Mouse (Mus musculus) layer of hippocampus, adult 9-10 months (tissue): ENCODE data around the gene Ephb2.
A peak's percentile ranks its signal among the peaks of the same experiment; 100 is the strongest.

Source experiments
- DNase-seq: peaks from one replicate; pipeline ENCODE4 v3.0.0; 2022; ENCODE audit warnings: low spot score

The Ephb2 gene

GRCm38 (mm10) chr4:136761713-136762380, 73.9 kb downstream of the Ephb2 start:
- DNase-seq = no peak

GRCm38 (mm10) chr4:136760882-136761281, 74.9 kb downstream of the Ephb2 start:
- DNase-seq = no peak

- DNase-seq = no peak
Observed at GRCm38 (mm10) chr4:136757096-136757495, 78.7 kb downstream of the Ephb2 start.

DNA sequence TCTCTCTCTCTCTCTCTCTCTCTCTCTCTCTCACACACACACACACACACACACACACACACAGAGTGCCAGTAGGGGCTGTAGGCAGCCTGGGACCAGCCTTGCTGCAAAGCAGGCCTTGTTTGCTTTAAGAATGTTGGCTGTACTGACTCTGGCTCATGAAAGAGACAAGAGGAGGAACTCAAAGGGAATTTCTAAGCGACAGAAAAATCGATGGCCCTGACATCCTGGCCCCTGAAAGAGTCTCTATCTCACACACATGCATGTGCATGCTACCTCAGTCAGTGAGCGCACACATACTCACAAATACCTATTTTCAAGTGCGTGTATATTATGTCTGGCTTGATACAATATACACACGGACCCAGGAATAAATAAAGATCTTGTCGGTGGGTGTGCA, 79.3 kb downstream of the Ephb2 start:
- no peak for DNase-seq

DNA sequence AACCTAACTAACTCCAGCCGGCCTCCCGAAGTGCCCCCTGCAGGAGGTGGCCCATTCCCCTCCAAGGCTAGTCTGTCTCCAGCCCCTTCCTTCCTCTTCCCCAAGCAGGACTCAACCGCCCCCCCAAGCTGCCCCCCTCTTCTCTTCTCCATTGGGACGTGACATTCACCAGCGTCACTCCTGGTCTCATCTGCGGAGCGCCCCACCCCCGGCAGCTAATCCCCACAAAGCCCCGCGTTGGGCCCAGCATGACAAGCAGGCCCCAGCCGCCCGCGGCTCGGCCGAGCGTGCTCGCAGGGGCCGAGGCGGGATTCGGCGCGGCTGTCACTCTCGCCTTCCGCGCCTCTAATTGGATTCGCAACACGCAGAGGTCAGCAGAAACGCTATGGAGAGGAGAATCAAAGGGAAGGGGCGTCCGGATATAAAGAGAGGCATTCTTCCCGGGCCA, 80.4 kb downstream of the Ephb2 start:
- no peak for DNase-seq

DNA sequence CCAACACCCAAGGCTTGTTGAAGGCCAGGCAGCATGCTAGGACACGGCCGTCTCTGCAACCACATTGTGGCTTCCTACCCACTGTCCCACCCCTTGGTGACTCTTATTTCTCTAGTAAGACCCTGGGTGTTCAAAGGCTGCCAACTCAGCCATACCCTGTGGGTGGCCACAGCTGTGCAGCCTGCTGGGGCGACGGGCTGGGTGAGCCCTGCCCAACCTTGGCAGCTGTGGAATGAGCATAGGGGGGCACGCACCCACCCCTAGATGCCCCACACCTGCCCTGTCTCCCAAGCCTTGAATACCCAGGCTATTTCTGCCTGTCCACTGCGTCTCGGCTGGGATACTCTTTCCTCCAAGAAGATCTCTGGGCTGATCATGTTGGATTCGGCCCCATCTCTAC, 81.5 kb downstream of the Ephb2 start:
- DNase-seq = no peak

GRCm38 (mm10) chr4:136751355-136752020, 84.3 kb downstream of the Ephb2 start:
- no peak for DNase-seq

DNA sequence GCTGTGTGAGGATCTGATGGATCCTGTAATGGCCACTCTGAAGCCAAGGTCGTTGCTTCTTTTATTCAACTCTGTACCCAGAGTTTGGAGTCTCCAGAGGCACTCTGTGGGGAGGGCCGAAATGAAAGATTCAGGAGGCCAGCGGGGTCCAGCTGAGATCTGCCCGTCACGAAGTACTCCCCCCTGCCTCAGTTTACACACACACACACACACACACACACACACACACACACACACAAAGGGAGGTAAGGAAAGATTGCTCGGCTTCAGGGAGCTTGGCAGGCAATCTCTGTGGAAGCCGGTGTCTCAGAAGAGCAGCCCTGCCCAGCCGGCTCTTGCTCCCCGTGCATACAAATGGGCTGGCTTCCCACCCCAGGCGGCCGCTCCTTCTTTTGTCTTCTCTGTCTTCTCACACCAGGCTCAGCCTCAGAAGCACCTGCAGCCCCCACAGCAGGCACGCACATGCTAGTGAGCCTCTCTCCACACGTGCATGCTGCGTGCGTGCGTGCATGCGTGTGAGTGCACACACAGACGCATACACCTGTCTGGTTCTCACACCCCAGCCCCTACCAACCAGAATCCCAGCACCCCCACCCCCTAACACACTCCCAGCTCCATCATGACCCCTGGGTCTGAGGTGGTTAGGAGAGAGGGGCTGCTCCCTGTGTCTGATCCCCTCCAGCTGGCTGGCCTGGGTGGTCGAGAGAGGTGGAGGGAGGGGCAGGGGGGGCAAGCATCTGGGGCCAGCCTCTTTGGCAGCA, 85.0 kb downstream of the Ephb2 start:
- DNase-seq = no peak

GRCm38 (mm10) chr4:136749851-136750577, 85.8 kb downstream of the Ephb2 start:
- no peak for DNase-seq

- no peak for DNase-seq
Observed at GRCm38 (mm10) chr4:136749431-136749830, 86.4 kb downstream of the Ephb2 start.

GRCm38 (mm10) chr4:136748842-136749392, 86.9 kb downstream of the Ephb2 start:
- no peak for DNase-seq

DNA sequence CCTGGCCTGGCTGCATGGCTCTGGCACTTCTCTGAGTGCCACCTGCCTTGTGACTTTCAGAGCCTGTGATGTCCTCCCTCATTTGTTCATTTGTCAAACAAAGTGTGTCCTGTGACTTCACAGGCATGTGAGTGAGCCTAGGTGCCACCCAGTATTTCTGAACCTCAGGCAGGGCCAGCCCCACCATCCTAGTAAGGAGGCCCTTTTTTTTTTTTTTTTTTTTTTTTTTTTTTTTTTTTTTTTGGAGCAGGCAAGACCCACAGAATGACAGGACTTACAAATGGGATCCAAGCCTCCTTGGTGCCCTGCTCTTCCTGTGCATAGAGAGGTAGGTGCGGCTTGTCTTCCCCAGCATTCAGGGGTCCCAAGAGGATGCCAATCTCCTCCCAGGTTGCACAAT, 89.3 kb downstream of the Ephb2 start:
- no peak for DNase-seq

GRCm38 (mm10) chr4:136742677-136743076, 93.1 kb downstream of the Ephb2 start:
- no peak for DNase-seq

DNA sequence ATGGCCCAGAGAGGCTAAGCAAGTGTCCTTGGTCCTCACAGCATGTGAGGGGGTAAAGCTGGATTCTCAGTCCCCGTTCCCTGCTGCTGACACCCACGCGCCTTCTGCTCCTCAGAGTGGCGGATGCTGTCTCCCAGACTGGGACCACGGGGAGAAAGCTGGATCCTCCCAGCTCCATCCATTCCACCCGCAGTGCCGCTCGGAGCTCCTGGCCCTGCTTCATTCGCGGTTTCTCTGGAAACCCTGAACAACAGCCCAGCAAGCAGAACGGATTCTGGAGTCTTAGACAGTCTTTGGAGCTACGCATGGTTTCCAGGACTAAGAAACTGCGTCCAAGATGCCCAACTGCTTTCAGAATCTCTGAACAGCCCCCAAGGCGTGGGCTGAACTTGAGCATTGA, 93.9 kb downstream of the Ephb2 start:
- DNase-seq = peak; percentile 71

DNA sequence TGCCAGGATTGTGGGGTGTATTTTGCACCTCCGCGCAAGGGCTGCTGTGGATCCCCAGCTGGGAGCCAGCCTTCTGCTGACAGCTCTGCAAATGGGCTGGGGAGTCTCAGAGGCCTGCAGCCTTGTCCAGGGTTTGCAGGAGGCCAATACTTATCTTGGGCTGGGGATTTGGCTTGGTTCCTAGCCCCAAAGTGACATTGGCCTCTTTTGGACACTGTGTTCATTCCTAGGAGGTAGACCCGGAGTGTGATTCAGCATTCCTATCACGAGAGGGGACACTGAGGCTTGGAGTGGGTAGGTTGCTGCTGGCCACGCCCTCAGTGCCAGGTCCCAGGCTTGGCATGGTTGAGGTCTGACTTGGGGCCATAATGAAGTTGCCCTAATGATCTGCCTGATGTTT, 94.8 kb downstream of the Ephb2 start:
- DNase-seq = no peak

DNA sequence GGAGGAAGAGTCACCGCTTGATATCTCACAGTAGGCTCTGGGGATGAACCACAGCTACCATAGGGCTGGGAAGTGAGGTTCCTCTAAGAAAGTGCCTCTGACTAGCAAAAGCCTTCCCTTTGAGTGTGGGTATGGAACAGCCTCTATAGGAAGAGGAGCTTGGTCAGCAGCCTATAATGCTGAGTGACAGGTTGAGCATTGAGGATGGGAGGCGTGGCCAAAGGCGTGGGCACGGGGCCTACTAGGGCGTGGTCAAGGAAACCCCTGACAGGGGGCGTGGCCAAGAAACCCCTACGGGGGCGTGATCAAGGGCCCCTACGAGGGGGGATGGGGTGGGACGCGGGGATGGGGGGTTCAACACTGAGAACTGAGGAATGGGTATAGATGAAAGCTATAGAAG, 96.6 kb downstream of the Ephb2 start:
- no peak for DNase-seq

DNA sequence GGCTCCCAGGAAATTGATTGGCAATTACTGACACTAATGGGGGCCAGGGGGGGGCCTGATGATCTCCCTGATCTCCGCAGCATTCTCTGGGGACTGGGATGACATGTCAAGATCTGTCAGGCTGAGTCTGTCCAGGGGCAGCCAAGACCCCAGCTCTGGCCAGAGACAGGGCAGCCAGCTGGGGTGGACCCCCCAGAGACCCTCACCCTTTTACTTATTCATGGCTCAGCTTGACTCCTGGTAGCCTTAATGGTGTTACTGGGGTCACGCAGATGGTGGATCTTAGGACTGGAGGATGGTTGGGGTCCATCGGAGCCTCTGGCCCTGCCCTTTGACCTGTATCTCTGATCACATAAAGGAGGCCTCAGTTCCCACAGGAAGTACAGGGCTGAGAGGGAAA, 97.5 kb downstream of the Ephb2 start:
- DNase-seq = no peak

DNA sequence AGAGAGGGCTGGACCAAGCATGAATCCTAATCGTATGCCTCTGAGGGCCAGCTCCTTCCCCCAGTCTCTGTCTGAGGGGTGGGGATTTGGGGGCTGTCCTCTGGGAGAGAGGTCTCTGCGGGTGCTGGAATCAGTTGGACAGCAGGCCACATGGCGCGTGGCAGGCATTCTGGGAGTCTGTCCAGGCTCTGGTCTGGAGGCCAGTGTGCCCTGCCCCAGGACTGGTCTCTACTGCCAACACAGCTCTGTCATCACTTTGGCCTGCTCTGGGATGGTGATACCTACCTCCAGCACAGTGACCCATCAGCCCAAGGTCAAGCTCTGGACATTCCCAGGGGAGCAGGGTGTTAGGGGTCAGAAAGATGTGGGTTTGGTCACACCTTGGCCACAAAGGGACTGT, 99.9 kb downstream of the Ephb2 start:
- DNase-seq = no peak

DNA sequence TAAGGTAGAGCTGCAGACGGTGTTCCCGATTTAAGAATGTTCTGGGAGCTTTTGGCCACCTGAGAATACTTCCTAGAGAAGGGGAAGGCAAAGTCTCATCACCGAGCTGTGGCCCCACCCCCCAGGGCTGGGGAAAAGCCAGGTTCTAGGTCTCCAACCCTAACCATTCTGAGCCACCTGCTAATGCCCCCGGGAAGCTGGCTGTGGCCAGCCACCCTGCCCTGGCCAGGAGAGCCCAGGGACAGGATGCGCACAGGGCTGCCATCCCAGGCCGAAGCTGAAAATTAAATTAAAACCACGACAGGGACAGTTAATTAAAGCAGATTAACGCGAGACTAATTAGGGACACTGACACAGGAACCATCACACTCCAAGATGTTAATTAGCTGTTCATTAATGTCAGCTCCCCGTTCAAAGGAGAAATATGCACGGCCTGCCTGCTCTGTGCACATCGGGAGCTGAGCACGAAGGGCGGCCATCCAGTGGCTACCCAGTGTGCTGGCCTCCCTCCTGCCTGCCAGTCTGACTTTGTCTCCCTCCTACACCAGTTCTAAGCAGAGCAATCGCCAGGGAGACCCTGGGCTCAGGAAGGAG, 101.5 kb downstream of the Ephb2 start:
- DNase-seq = no peak

DNA sequence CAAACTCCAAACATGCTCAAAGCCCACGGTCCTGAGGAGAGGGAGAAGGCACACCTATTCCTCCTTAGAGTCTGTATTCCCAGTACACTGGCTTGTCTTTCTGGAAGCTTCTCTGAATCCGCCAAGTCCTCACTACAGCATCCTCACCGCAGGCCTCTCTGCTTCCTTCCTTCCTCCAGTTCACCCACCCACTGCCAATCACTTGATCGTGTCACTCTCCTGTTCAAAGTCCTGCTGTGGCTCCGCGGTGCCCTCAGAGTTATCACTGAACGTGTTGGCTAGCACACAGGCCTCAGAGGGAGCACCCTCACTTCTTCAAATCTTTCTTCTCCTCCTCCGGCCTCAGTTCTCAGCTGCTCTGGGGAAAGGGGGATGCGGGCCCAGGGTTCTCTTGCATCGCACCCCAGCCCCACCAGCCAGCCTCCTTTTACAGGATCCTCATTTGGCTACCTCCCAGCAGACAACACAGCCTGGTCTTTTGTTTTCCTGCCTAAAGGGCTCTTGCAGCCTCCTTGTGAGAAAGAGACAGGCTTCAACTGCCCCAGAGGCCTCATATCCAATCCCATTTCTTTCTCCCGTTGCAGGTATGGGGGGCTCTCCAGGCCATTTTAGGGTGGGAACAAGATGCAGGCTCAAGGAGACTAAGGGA, 102.4 kb downstream of the Ephb2 start:
- no peak for DNase-seq

DNA sequence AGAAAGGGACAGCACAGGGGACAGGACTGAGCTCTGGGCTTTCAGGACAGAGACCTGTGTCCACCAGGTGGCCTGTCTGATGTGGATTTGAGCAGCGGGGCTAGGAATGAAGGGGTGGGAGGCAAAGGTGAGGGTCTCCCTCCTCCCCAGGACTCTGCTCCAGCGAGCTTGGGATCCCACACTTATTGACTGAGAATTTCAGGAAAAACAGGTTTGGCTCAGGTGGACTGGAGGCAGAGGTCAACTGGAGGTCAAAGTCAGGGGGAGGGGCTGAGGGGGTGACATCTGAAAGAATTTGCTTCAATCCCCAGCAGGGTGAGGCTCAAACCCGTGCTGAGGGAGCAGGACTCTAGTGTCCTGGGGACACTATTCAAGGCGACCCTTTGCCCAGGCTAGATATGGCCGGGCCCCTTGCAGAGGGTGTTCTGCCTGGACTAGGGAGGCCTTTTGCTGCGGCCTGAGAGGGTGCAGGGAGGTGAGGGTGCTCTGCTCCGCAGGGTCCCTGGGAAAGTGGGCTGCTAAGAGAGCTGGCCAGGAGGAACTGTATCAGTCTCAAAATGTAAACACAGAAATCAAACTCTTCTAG, 103.2 kb downstream of the Ephb2 start:
- no peak for DNase-seq
